Mouse (Mus musculus) thymus, adult 2 months (tissue): ENCODE measurements around the gene Chst15. TPM values are rescaled to one million over a fixed set of nuclear protein-coding genes. Genes with fewer than 3 reads are reported as not detected.

Source experiments
- DNase-seq: peaks from one replicate; pipeline ENCODE4 v3.0.0; 2021
- H3K27ac ChIP-seq: fragments of 200-500 bp; 2 replicates; pipeline ENCODE4 v1.5.1; 2012; ENCODE audit warnings: low read length, control low read depth; ENCODE audit not compliant: control insufficient read depth, insufficient read depth
- H3K27me3 ChIP-seq: fragments of 200-500 bp; 2 replicates; pipeline ENCODE4 v1.6.1; 2012; ENCODE audit warnings: mild to moderate bottlenecking, low read length, moderate library complexity, mixed read lengths; ENCODE audit not compliant: control insufficient read depth, insufficient read depth
- H3K36me3 ChIP-seq: fragments of 200-500 bp; 2 replicates; pipeline ENCODE4 v1.6.1; 2012; ENCODE audit warnings: mild to moderate bottlenecking, low read length, moderate library complexity; ENCODE audit not compliant: control insufficient read depth, insufficient read depth
- H3K4me1 ChIP-seq: fragments of 200-500 bp; replicated peaks from 2 replicates; pipeline ENCODE4 v1.6.1; 2012; ENCODE audit warnings: low read length; ENCODE audit not compliant: control insufficient read depth, insufficient read depth
- H3K4me3 ChIP-seq: fragments of 200-500 bp; 2 replicates; pipeline ENCODE4 v1.5.1; 2012; ENCODE audit warnings: mild to moderate bottlenecking, low read length, control low read depth, moderate library complexity; ENCODE audit not compliant: control insufficient read depth, insufficient read depth
- CTCF ChIP-seq: fragments of 200-500 bp; IDR thresholded peaks from 2 replicates; pipeline ENCODE4 v1.5.1; 2012; ENCODE audit warnings: mild to moderate bottlenecking, control low read depth, low read length, moderate library complexity, borderline replicate concordance; ENCODE audit not compliant: control insufficient read depth, poor library complexity, insufficient read depth; ENCODE audit errors: extremely low read depth
- POLR2A ChIP-seq: fragments of 200-500 bp; IDR thresholded peaks from 2 replicates; pipeline ENCODE4 v1.6.1; 2012; ENCODE audit warnings: mild to moderate bottlenecking, low read length, control low read depth, moderate library complexity; ENCODE audit not compliant: control insufficient read depth, poor library complexity, insufficient read depth; ENCODE audit errors: extremely low read depth
- WGBS: fragments of 180-500 bp; shearing (Covaris S2); methylation state at CpG from one replicate; pipeline ENCODE4 v1.1.7; 2018; 5-methylcytosine and 5-hydroxymethylcytosine counted together
- polyA plus RNA-seq: library from polyadenylated mRNA; depleted of rRNA; stranded (reverse); fragments of >200 nt; gene quantifications from 2 replicates; pipeline ENCODE4 v1.2.3, GENCODE M21; 2012

The Chst15 gene
- polyA plus RNA-seq, 1 experiment: 7.4 TPM

DNA sequence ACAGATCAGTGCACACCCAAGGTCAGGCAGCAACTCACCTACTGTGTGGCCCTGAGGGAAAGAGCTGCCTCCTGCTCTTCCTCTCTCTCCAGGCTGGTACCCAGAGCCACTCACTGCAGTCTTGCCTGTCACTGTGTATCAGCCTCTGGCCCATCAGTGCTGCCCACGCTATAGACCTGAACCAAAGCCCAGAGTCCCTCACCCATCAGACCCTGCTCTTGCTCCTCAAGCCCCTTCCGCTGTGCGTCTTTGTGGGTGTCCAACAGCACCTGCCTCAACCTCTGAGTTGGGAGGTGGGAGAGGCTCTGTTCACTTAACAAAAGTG, 29.7 kb downstream of the Chst15 start:
- Histone ChIP-seq H3K36me3 (no peaks in the 10 kb centered on the region), H3K27ac (no peak overlapping the region), H3K27me3 (no peaks in the 10 kb centered on the region), H3K4me3 (no peak overlapping the region), H3K4me1 (peaks cover 22% of the 10 kb centered on the region)
- WGBS: 91% methylated on average over 3 of the region's 3 CpGs
- DNase-seq: no peak
- TF ChIP-seq POLR2A (no peak), CTCF (no peak)

DNA sequence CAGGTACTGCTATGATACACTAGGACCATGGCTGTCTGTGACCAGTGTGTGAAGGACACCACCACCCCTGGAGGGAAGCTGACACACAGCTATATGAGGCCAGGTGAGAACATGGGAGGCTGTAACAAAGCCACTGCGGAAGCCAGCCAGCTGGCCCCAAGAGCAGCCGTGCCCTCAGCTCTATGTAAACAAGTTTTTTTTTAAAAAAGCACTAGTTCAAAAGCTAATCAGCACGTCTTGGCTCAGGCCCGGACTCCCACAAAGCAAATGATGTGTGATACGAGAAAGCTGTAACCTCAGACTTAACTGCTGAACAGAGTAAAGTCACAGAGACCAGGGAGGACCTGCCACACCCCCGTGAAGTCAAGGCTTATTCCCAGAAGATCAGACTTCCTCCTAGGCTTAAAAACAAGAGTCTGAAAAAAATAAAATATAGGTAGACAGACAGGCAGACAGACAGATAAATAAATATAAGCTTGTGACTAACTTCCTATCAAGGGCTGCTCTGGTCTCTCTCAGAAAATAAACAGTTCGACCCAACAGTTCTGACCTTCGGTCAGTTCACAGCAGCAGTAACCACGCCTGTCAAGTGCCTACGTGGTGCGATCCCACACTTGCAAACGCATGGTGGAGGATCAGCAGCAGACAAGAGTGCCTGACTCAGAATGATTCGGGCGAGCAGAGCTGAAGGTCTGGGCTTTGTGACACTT, 30.2 kb downstream of the Chst15 start:
- Histone ChIP-seq H3K36me3 (no peaks in the 10 kb centered on the region), H3K4me1 (peaks cover 22% of the 10 kb centered on the region), H3K27me3 (no peaks in the 10 kb centered on the region), H3K4me3 (no peak overlapping the region), H3K27ac (no peak overlapping the region)
- TF ChIP-seq POLR2A (no peak), CTCF (no peak)
- DNase-seq: peak; percentile 27
- WGBS: 48% methylated on average over 14 of the region's 14 CpGs

DNA sequence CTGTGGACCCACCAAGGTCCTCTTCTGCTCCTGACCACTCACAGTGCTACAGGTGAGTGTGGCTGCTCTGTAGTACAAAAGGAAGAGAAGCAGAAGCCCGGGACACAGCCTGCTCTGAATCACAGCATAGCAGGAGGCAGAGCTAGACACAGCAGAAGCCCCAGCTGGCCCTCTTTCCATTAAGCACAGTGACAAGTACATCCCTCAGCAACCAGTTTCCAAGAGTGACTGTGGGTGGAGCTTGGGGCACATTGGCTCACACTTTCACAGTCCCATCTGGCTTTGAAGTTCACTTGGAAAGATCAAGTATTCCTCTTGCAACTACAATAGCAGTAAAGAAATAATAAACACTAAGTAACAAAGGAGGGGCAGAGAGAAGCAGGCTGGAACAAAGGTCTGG, 32.2 kb downstream of the Chst15 start:
- Histone ChIP-seq H3K36me3 (no peaks in the 10 kb centered on the region), H3K27me3 (no peaks in the 10 kb centered on the region), H3K27ac (no peak overlapping the region), H3K4me3 (no peak overlapping the region), H3K4me1 (peaks cover 20% of the 10 kb centered on the region)
- DNase-seq: no peak
- TF ChIP-seq CTCF (no peak), POLR2A (no peak)
- WGBS: 44% methylated on average over 1 of the region's 1 CpGs

DNA sequence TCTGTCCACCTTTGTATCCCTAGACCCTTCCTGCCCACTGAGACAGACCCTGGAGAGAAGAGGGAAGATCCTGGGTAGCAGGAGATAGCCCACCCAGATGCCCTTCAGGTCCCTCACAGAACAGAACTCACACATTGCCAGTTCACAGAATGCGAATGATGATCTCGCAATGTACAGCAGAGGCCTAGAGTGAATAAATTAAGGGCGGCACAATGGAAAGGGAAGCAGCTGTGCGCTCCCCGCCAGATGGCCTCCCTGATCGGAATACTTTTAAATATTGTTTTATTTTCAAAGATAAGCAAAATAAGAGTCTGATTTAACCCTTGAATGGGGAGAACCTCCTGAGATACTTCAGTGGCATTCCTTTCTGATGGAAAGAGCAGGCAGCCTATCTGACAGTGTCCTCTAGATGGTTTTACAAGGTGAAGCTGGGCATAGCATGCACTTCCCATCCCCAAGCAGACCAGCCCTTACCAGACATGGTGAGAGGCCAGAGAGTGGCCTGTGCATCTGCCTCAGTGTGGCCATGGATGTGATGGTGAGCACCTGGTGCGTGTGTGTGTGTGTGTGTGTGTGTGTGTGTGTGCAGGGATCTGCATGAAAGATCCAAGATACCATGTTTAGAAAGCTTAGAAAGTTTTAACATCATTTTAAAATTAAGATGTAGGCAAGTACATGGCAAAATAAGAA, 32.8 kb downstream of the Chst15 start:
- no peak overlapping the region for H3K27ac ChIP-seq
- 96% methylated on average over 7 of the region's 7 CpGs for WGBS
- H3K36me3 ChIP-seq: no peaks in the 10 kb centered on the region
- no peaks in the 10 kb centered on the region for H3K27me3 ChIP-seq
- H3K4me3 ChIP-seq: no peak overlapping the region
- TF ChIP-seq POLR2A (no peak), CTCF (no peak)
- no peak for DNase-seq
- peaks cover 20% of the 10 kb centered on the region for H3K4me1 ChIP-seq

DNA sequence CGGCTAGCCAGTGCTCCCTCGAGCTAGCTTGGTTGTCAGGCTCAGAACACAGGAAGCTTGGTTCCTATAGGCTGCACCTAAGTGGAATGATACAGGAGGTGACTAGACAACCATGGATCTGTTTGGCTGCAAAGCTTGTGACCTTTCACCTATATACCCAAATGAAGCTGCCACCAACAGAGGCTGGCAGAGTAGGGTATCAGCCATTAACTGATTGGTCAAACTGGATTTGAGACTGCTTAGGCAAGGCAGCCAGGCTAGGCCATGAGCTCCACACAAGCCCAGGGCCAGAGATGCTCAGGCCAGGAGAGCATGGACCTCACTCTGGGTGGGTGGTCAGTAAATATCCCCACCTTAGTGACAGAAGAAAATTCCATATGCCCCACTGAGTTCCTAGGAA, 34.5 kb downstream of the Chst15 start:
- H3K36me3 ChIP-seq: no peaks in the 10 kb centered on the region
- WGBS: 96% methylated on average over 2 of the region's 2 CpGs
- no peak overlapping the region for H3K27ac ChIP-seq
- H3K4me3 ChIP-seq: no peak overlapping the region
- peaks cover 17% of the 10 kb centered on the region for H3K4me1 ChIP-seq
- DNase-seq: no peak
- H3K27me3 ChIP-seq: no peaks in the 10 kb centered on the region
- TF ChIP-seq CTCF: no peak
- no peak for TF ChIP-seq POLR2A

DNA sequence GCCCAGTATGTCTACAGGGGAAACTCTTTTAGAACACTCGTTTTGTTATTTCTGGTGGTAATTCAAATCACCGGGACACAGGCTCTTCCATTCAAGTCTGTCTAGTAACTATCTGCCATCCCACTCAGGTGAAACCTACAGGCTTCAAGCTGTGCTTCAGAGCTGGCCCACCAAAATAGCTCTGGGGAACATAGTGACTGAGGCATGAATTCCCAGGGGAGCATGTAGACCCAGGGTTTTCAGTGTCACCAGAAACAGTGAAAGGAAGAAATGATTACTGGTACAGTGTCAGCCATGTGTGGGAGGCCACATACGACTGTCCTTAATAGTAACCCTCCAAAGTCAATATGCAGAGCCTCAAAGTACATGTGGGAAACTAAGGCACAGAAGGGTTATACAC, 34.9 kb downstream of the Chst15 start:
- TF ChIP-seq CTCF: no peak
- TF ChIP-seq POLR2A: no peak
- H3K36me3 ChIP-seq: no peaks in the 10 kb centered on the region
- peaks cover 13% of the 10 kb centered on the region for H3K4me1 ChIP-seq
- no peak for DNase-seq
- 95% methylated on average over 3 of the region's 3 CpGs for WGBS
- H3K27me3 ChIP-seq: no peaks in the 10 kb centered on the region
- H3K4me3 ChIP-seq: no peak overlapping the region
- H3K27ac ChIP-seq: no peak overlapping the region
